Mouse (Mus musculus) kidney, adult 2 months (tissue): ENCODE results near the gene Glipr1l3. TPM values are rescaled to one million over a fixed set of nuclear protein-coding genes. Genes with fewer than 3 reads are reported as not detected.
"Not testable (repeated sequence)": the region's sequence is repeated elsewhere in the genome, so short reads cannot be mapped to it uniquely, and the experiment has no call there.

ENCODE experiments used
- DNase-seq: peaks from one replicate; pipeline ENCODE4 v3.0.0; 2021
- H3K27ac ChIP-seq: fragments of 200-500 bp; 2 replicates; pipeline ENCODE4 v1.5.1; 2012; ENCODE audit warnings: low read depth, low read length, control low read depth, inconsistent platforms; ENCODE audit not compliant: insufficient read depth
- H3K27me3 ChIP-seq: fragments of 200-500 bp; replicated peaks from 2 replicates; pipeline ENCODE4 v1.6.1; 2012; ENCODE audit warnings: mild to moderate bottlenecking, moderate library complexity, low read length, inconsistent platforms; ENCODE audit not compliant: control insufficient read depth, insufficient read depth
- H3K36me3 ChIP-seq: fragments of 200-500 bp; 2 replicates; pipeline ENCODE4 v1.6.1; 2012; ENCODE audit warnings: mild to moderate bottlenecking, moderate library complexity, low read length, inconsistent platforms; ENCODE audit not compliant: control insufficient read depth, insufficient read depth
- H3K4me1 ChIP-seq: fragments of 200-500 bp; 2 replicates; pipeline ENCODE4 v1.6.1; 2011; ENCODE audit warnings: low read length; ENCODE audit not compliant: control insufficient read depth, insufficient read depth
- H3K4me3 ChIP-seq: fragments of 200-500 bp; 2 replicates; pipeline ENCODE4 v1.5.1; 2011; ENCODE audit warnings: mild to moderate bottlenecking, low read depth, low read length, control low read depth; ENCODE audit not compliant: insufficient read depth
- CTCF ChIP-seq: fragments of 200-500 bp; conservative IDR thresholded peaks from 2 replicates; pipeline ENCODE4 v1.5.1; 2011; ENCODE audit warnings: low read depth, mild to moderate bottlenecking, control low read depth, low read length, moderate library complexity, mixed read lengths; ENCODE audit not compliant: insufficient read depth, insufficient read length
- POLR2A ChIP-seq: fragments of 200-500 bp; IDR thresholded peaks from one replicate; pipeline ENCODE4 v1.6.1; 2011; ENCODE audit warnings: low read depth, low read length, control low read depth
- WGBS: fragments of 180-500 bp; shearing (Covaris S2); methylation state at CpG from one replicate; pipeline ENCODE4 v1.1.7; 2018; 5-methylcytosine and 5-hydroxymethylcytosine counted together
- polyA plus RNA-seq: library from polyadenylated mRNA; depleted of rRNA; stranded (reverse); fragments of >200 nt; gene quantifications from 2 replicates; pipeline ENCODE4 v1.2.3, GENCODE M21; 2012; rRNA removed

The Glipr1l3 gene
- polyA plus RNA-seq, 1 experiment = not detected

GRCm38 (mm10) chr10:112138050-112138870 lies 21.9 kb downstream of the Glipr1l3 start:
- DNase-seq = peak; percentile 19
- Histone ChIP-seq H3K36me3 (no peaks in the 10 kb centered on the region), H3K27me3 (no peaks in the 10 kb centered on the region), H3K27ac (no peak overlapping the region), H3K4me3 (no peak overlapping the region), H3K4me1 (no peaks in the 10 kb centered on the region)
- TF ChIP-seq CTCF = no peak; the same call in 1 of the 2 replicates
- 19% methylated on average over 9 of the region's 9 CpGs for WGBS

GRCm38 (mm10) chr10:112132194-112132593 lies 27.9 kb downstream of the Glipr1l3 start:
- no peak for TF ChIP-seq CTCF
- no peak for TF ChIP-seq POLR2A
- no peak overlapping the region for H3K4me3 ChIP-seq

GRCm38 (mm10) chr10:112127682-112128230 lies 32.4 kb downstream of the Glipr1l3 start:
- H3K4me1 ChIP-seq, H3K27ac ChIP-seq, H3K36me3 ChIP-seq, H3K27me3 ChIP-seq, H3K4me3 ChIP-seq, DNase-seq: not testable (repeated sequence)
- WGBS = 63% methylated on average over 6 of the region's 6 CpGs

More at GRCm38 (mm10) chr10:112132194-112132593, 27.9 kb downstream of the Glipr1l3 start:
- no peak for DNase-seq
- H3K27me3 ChIP-seq = no peaks in the 10 kb centered on the region
- H3K4me1 ChIP-seq = no peaks in the 10 kb centered on the region
- no peak overlapping the region for H3K27ac ChIP-seq
- WGBS = 89% methylated on average over 3 of the region's 3 CpGs
- H3K36me3 ChIP-seq = no peaks in the 10 kb centered on the region

- DNase-seq, H3K27ac ChIP-seq, H3K4me1 ChIP-seq, H3K4me3 ChIP-seq, H3K36me3 ChIP-seq, H3K27me3 ChIP-seq: not testable (repeated sequence)
- WGBS = 7% methylated on average over 2 of the region's 2 CpGs
Observed at GRCm38 (mm10) chr10:112125090-112125489, 35.0 kb downstream of the Glipr1l3 start.

GRCm38 (mm10) chr10:112110401-112110800 lies 49.7 kb downstream of the Glipr1l3 start:
- Histone ChIP-seq H3K27ac (no peak overlapping the region), H3K4me1 (no peaks in the 10 kb centered on the region), H3K27me3 (no peaks in the 10 kb centered on the region), H3K4me3 (no peak overlapping the region), H3K36me3 (no peaks in the 10 kb centered on the region)
- TF ChIP-seq POLR2A (no peak), CTCF (no peak)
- no peak for DNase-seq
- 88% methylated on average over 7 of the region's 7 CpGs for WGBS

GRCm38 (mm10) chr10:112105785-112106184 lies 54.3 kb downstream of the Glipr1l3 start:
- WGBS = 8% methylated on average over 5 of the region's 5 CpGs
- H3K4me3 ChIP-seq, H3K4me1 ChIP-seq, H3K36me3 ChIP-seq, H3K27ac ChIP-seq, H3K27me3 ChIP-seq: not testable (repeated sequence)
- peak; percentile 49 for DNase-seq
- TF ChIP-seq CTCF = peak; percentile 68

Other genes with a start within 250 kb of the Glipr1l3 start
- 7.8 and 8.5 TPM in 2 replicates for gene Krr1, start 187.7 kb downstream of the Glipr1l3 start, polyA plus RNA-seq
- 1.7 and 4.9 TPM in 2 replicates for gene Glipr1, start 157.7 kb downstream of the Glipr1l3 start, polyA plus RNA-seq
- not detected in 2 replicates for gene Glipr1l1, start 100.1 kb downstream of the Glipr1l3 start, polyA plus RNA-seq
- gene Glipr1l2, start 77.0 kb downstream of the Glipr1l3 start, polyA plus RNA-seq = not detected in 2 replicates
- gene Caps2, start 3.3 kb upstream of the Glipr1l3 start, polyA plus RNA-seq = 0.05 and 0.12 TPM in 2 replicates
- gene Kcnc2, start 110.8 kb upstream of the Glipr1l3 start, polyA plus RNA-seq = 1.4 and 1.7 TPM in 2 replicates